Mouse (Mus musculus) small intestine, adult 2 months (tissue): ENCODE data around the gene Grik3.

Experiments
- CTCF ChIP-seq: fragments of 200-500 bp; IDR thresholded peaks from 2 replicates; pipeline ENCODE4 v1.5.1; 2012; ENCODE audit warnings: low read depth, mild to moderate bottlenecking, control low read depth, inconsistent platforms, low read length, moderate library complexity, mixed read lengths; ENCODE audit not compliant: insufficient replicate concordance, insufficient read length; ENCODE audit errors: extremely low read depth
- POLR2A ChIP-seq: fragments of 200-500 bp; IDR thresholded peaks from 2 replicates; pipeline ENCODE4 v1.6.1; 2012; ENCODE audit warnings: low read depth, mild to moderate bottlenecking, control low read depth, inconsistent platforms, low read length, moderate library complexity

GRCm38 (mm10) chr4:125702607-125703309 is 212.3 kb downstream of the Grik3 start:
- TF ChIP-seq CTCF = no peak
- no peak for TF ChIP-seq POLR2A
